Mouse (Mus musculus) liver, embryonic 14.5 days (tissue): Measurements from ENCODE around the gene Rreb1.

Experiments used
- CTCF ChIP-seq: IDR thresholded peaks from 2 replicates; pipeline ENCODE4 v1.5.1; 2016; ENCODE audit warnings: antibody characterized with exemption, low read depth, control low read depth
- EP300 ChIP-seq: IDR thresholded peaks from 2 replicates; pipeline ENCODE4 v1.6.1; 2016; ENCODE audit warnings: antibody characterized with exemption, low read depth

GRCm38 (mm10) chr13:37803244-37803643 is 25.0 kb downstream of the Rreb1 start:
- TF ChIP-seq CTCF (no peak), EP300 (no peak)
